Mouse (Mus musculus): ENCODE data around the gene Il1f8. TPM values are rescaled to one million over a fixed set of nuclear protein-coding genes. Genes with fewer than 3 reads are reported as not detected.
"Not testable (repeated sequence)": the region's sequence is repeated elsewhere in the genome, so short reads cannot be mapped to it uniquely, and the experiment has no call there.

Il1f8 gene
- not detected for total RNA-seq (2022)

GRCm38 (mm10) chr2:24152861-24153260, at the start of gene Il1f8:
Gene Il1f8 (plus strand): TSS chr2:24153161.
- no peak for DNase-seq

GRCm38 (mm10) chr2:24103619-24104289, 49.2 kb upstream of the Il1f8 start:
- DNase-seq: no peak

- no peak for DNase-seq
Observed at GRCm38 (mm10) chr2:24109085-24109484, 43.9 kb upstream of the Il1f8 start.

GRCm38 (mm10) chr2:24134373-24134772, 18.6 kb upstream of the Il1f8 start:
- no peak for DNase-seq

- DNase-seq: peak; percentile 3
Observed at GRCm38 (mm10) chr2:24181683-24182331, 28.8 kb downstream of the Il1f8 start.

GRCm38 (mm10) chr2:24182423-24183147, 29.6 kb downstream of the Il1f8 start:
- not testable (repeated sequence) for DNase-seq

GRCm38 (mm10) chr2:24184092-24184491, 31.1 kb downstream of the Il1f8 start:
- not testable (repeated sequence) for DNase-seq

- DNase-seq: no peak
Observed at GRCm38 (mm10) chr2:24186176-24186575, 33.2 kb downstream of the Il1f8 start, which contains the start of gene Il1f9. Gene Il1f9 (plus strand): TSS chr2:24186476.

GRCm38 (mm10) chr2:24187585-24187984, 34.6 kb downstream of the Il1f8 start:
- no peak for DNase-seq

GRCm38 (mm10) chr2:24188189-24188588, 35.2 kb downstream of the Il1f8 start:
- no peak for DNase-seq

Other genes starting within 250 kb of the Il1f8 start
- 10 to 100 TPM; 12.6 to 17.2 (median 15.1) TPM for gene Hnmt, start 103.8 kb upstream of the Il1f8 start, total RNA-seq (2022)
- gene Tbpl2, start 56.6 kb upstream of the Il1f8 start, total RNA-seq (2022): not detected
- gene Il1f9, start 33.3 kb downstream of the Il1f8 start, total RNA-seq (2022): not detected
- gene Il1f6, start 62.3 kb downstream of the Il1f8 start, total RNA-seq (2022): not detected
- not detected for gene Il1f5, start 123.8 kb downstream of the Il1f8 start, total RNA-seq (2022)
- gene Il1f10, start 138.0 kb downstream of the Il1f8 start, total RNA-seq (2022): not detected
- 1 to 10 TPM in 1 of 4 experiments, under 1 TPM in 2, not detected in 1; 0.68 to 1.4 (median 0.77) TPM for gene Il1rn, start 183.7 kb downstream of the Il1f8 start, total RNA-seq (2022)
- gene Psd4, start 214.4 kb downstream of the Il1f8 start, total RNA-seq (2022): 1 to 10 TPM; 1.5 to 5.2 (median 3.9) TPM